ENCODE assay signal across 8 mouse cellular contexts in the genomic region with DNA sequence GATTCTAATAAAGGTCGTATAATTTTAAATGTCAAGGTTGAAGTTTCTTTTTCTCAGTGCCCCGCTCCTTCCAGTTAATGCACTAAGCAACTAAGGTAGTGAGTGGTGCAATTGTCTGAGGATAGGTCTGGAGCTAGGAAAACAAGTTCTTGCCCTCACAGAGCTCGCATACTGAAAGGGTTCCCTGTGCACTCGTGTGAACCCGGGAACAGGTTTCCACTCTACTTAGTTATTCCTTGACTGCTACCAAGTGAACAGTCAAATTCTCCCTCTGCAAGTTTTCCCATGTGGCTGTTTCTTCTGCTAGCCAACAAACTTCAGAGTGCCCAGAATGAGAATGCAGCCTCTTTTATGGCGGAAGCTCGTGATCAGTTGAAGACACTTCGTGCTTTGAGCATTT. TPM values are rescaled to one million over a fixed set of nuclear protein-coding genes. Genes with fewer than 3 reads are reported as not detected.
DNase-seq lines count a peak whose midpoint lies in the region; ATAC-seq lines count a peak whose summit lies in the region.

No protein-coding gene starts in this region.

- no peaks in the 10 kb centered on the region for H3K27me3 ChIP-seq in kidney, embryonic 14.5 days (ENCODE audit: control insufficient read depth, insufficient read depth, low read length)
- H3K27me3 ChIP-seq in forebrain, embryonic 13.5 days, result no peaks in the 10 kb centered on the region
- H3K27me3 ChIP-seq in limb, embryonic 10.5 days (ENCODE audit: low read depth, poor library complexity, severe bottlenecking), result no peaks in the 10 kb centered on the region
- no peaks in the 10 kb centered on the region for H3K27me3 ChIP-seq in midbrain, embryonic 15.5 days (replicated peaks)

- no peak for DNase-seq in kidney, adult 18-20 months
- peak; percentile 36 for DNase-seq in limb, embryonic 10.5 days (ENCODE audit: low spot score)
- DNase-seq in urinary bladder, postnatal 36 days (ENCODE audit: low spot score in 2 of 2), result no peak
- DNase-seq in layer of hippocampus, postnatal 25 days (ENCODE audit: extremely low spot score in 1 of 2, low spot score in 1 of 2), result no peak

- H3K4me3 ChIP-seq in kidney, embryonic 14.5 days (ENCODE audit: low read length), result peak overlapping the region; percentile 100
- H3K4me3 ChIP-seq in forebrain, embryonic 13.5 days, result peak overlapping the region; percentile 99
- peak overlapping the region; percentile 94 for H3K4me3 ChIP-seq in limb, embryonic 10.5 days
- H3K4me3 ChIP-seq in midbrain, embryonic 15.5 days, result peak overlapping the region; percentile 99

- H3K9me3 ChIP-seq in kidney, embryonic 14.5 days (ENCODE audit: control insufficient read depth, low read length), result no peaks in the 10 kb centered on the region
- no peaks in the 10 kb centered on the region for H3K9me3 ChIP-seq in forebrain, embryonic 13.5 days (replicated peaks)
- no peaks in the 10 kb centered on the region for H3K9me3 ChIP-seq in limb, embryonic 10.5 days (replicated peaks)
- H3K9me3 ChIP-seq in midbrain, embryonic 15.5 days, result no peaks in the 10 kb centered on the region

- H3K36me3 ChIP-seq in kidney, embryonic 14.5 days (ENCODE audit: control insufficient read depth, insufficient read depth, low read length), result no peaks in the 10 kb centered on the region
- 0 out of 2 replicates have a peak, but pooled peaks cover 5% of the 10 kb centered on the region for H3K36me3 ChIP-seq in forebrain, embryonic 13.5 days (ENCODE audit: poor library complexity, severe bottlenecking)
- peaks cover 20% of the 10 kb centered on the region for H3K36me3 ChIP-seq in limb, embryonic 10.5 days
- H3K36me3 ChIP-seq in midbrain, embryonic 15.5 days (replicated peaks), result no peaks in the 10 kb centered on the region

- 0 out of 2 replicates have a peak, but pooled peaks have one; percentile 3 for ATAC-seq in kidney, embryonic 14.5 days (ENCODE audit: low FRiP score, low TSS enrichment)
- ATAC-seq in activated CD4-positive, CD25-positive, alpha-beta regulatory T cell, adult 4 months, result peak; percentile 1
- ATAC-seq in forebrain, embryonic 13.5 days, result peak; percentile 36
- ATAC-seq in midbrain, embryonic 15.5 days (replicated peaks), result peak; percentile 31

- peak overlapping the region; percentile 89 for H3K4me2 ChIP-seq in kidney, embryonic 14.5 days (replicated peaks; ENCODE audit: low read depth, low read length)
- H3K4me2 ChIP-seq in forebrain, embryonic 13.5 days, result peak overlapping the region; percentile 96
- peak overlapping the region; percentile 96 for H3K4me2 ChIP-seq in midbrain, embryonic 15.5 days

- WGBS in kidney, embryonic 14.5 days, result 4% methylated on average over 8 of the region's 8 CpGs
- WGBS in forebrain, embryonic 13.5 days, result 3% methylated on average over 8 of the region's 8 CpGs
- 6% methylated on average over 8 of the region's 8 CpGs for WGBS in limb, embryonic 10.5 days
- 3% methylated on average over 8 of the region's 8 CpGs for WGBS in midbrain, embryonic 15.5 days

- H3K4me1 ChIP-seq in kidney, embryonic 14.5 days (ENCODE audit: control insufficient read depth, insufficient read depth, low read length), result peaks cover 10% of the 10 kb centered on the region
- peaks cover 26% of the 10 kb centered on the region for H3K4me1 ChIP-seq in forebrain, embryonic 13.5 days
- peaks cover 20% of the 10 kb centered on the region for H3K4me1 ChIP-seq in limb, embryonic 10.5 days
- peaks cover 25% of the 10 kb centered on the region for H3K4me1 ChIP-seq in midbrain, embryonic 15.5 days

- H3K27ac ChIP-seq in kidney, embryonic 14.5 days (ENCODE audit: low read depth, low read length), result no peak overlapping the region; the same call in 1 of the 2 replicates
- H3K27ac ChIP-seq in forebrain, embryonic 13.5 days, result peak overlapping the region; percentile 55
- H3K27ac ChIP-seq in limb, embryonic 10.5 days, result peak overlapping the region; percentile 99
- peak overlapping the region; percentile 89 for H3K27ac ChIP-seq in midbrain, embryonic 15.5 days

- H3K9ac ChIP-seq in kidney, embryonic 14.5 days (ENCODE audit: low read depth, low read length), result peak overlapping the region; percentile 86
- H3K9ac ChIP-seq in forebrain, embryonic 13.5 days, result peak overlapping the region; percentile 91
- H3K9ac ChIP-seq in midbrain, embryonic 15.5 days, result peak overlapping the region; percentile 90

RNA-seq across cellular contexts. Expression of a gene that starts 0.6 kb away (rescaled TPM):
- polyA plus RNA-seq in kidney, embryonic 14.5 days (2014; fragmentation: Nextera tagmentation; extraction: Ambion mirVana), result 26.9 and 64.7 TPM in 2 replicates
- 10 to 100 TPM in 1 of 2 experiments, 1 to 10 TPM in 1; 7.6 to 10.5 TPM for polyA plus RNA-seq in activated CD4-positive, CD25-positive, alpha-beta regulatory T cell, adult 4 months (2017; shearing (Covaris generic))
- polyA plus RNA-seq in forebrain, embryonic 13.5 days (2015; fragmentation: Nextera tagmentation; extraction: Ambion mirVana), result 36.5 and 44.6 TPM in 2 replicates
- polyA plus RNA-seq in limb, embryonic 10.5 days (2016; fragmentation: Nextera tagmentation; extraction: Ambion mirVana), result 60.2 and 61.1 TPM in 2 replicates
- polyA plus RNA-seq in midbrain, embryonic 15.5 days (2015; fragmentation: Nextera tagmentation; extraction: Ambion mirVana), result 46.8 and 49.0 TPM in 2 replicates
- total RNA-seq in layer of hippocampus, postnatal 25 days (2021), result 10 to 100 TPM; 60.3 to 61.0 TPM
